Mouse (Mus musculus) testis, postnatal 10 days (tissue): ENCODE data around the gene Klc4.

Source experiments
- DNase-seq: peaks from one replicate; pipeline ENCODE4 v3.0.0; 2021; ENCODE audit warnings: low spot score

The Klc4 gene

GRCm38 (mm10) chr17:46645561-46646321, at the start of gene Klc4, which contains the start of gene Mrpl2:
Gene Klc4, minus strand, starts transcription at chr17:46646022.
Gene Mrpl2, plus strand, starts transcription at chr17:46646229.
- DNase-seq, result peak; percentile 99

- DNase-seq, result no peak
Measured at GRCm38 (mm10) chr17:46694517-46695063, 48.8 kb upstream of the Klc4 start.

GRCm38 (mm10) chr17:46691390-46691789, 45.6 kb upstream of the Klc4 start:
- no peak for DNase-seq

GRCm38 (mm10) chr17:46690665-46691064, 44.8 kb upstream of the Klc4 start:
- no peak for DNase-seq

- DNase-seq, result no peak
Measured at GRCm38 (mm10) chr17:46685913-46686312, 40.1 kb upstream of the Klc4 start.

GRCm38 (mm10) chr17:46682654-46683389, 37.0 kb upstream of the Klc4 start:
- DNase-seq, result no peak

- DNase-seq, result no peak
Measured at GRCm38 (mm10) chr17:46681466-46682118, 35.8 kb upstream of the Klc4 start.

- DNase-seq, result peak; percentile 99
Measured at GRCm38 (mm10) chr17:46680760-46681373, 35.0 kb upstream of the Klc4 start, which contains the start of gene Klhdc3. Gene Klhdc3, minus strand, starts transcription at chr17:46680914.

- peak; percentile 84 for DNase-seq
Measured at GRCm38 (mm10) chr17:46679843-46680759, 34.3 kb upstream of the Klc4 start.

- no peak for DNase-seq
Measured at GRCm38 (mm10) chr17:46678911-46679310, 33.1 kb upstream of the Klc4 start.

- DNase-seq, result no peak
Measured at GRCm38 (mm10) chr17:46678416-46678815, 32.6 kb upstream of the Klc4 start, which contains the start of gene Mea1. Gene Mea1, plus strand, starts transcription at chr17:46678793.

- DNase-seq, result peak; percentile 58
Measured at GRCm38 (mm10) chr17:46674530-46675283, 28.9 kb upstream of the Klc4 start.

GRCm38 (mm10) chr17:46673850-46674529, 28.2 kb upstream of the Klc4 start, which contains the start of gene Rrp36:
Gene Rrp36, minus strand, starts transcription at chr17:46674352.
- DNase-seq, result peak; percentile 88

- peak; percentile 38 for DNase-seq
Measured at GRCm38 (mm10) chr17:46669911-46670310, 24.1 kb upstream of the Klc4 start.

- DNase-seq, result peak; percentile 44
Measured at GRCm38 (mm10) chr17:46667712-46668111, 21.9 kb upstream of the Klc4 start.

GRCm38 (mm10) chr17:46662730-46663129, 16.9 kb upstream of the Klc4 start:
- no peak for DNase-seq

GRCm38 (mm10) chr17:46661981-46662380, 16.2 kb upstream of the Klc4 start:
- no peak for DNase-seq

- DNase-seq, result no peak
Measured at GRCm38 (mm10) chr17:46661351-46661750, 15.5 kb upstream of the Klc4 start.

- DNase-seq, result no peak
Measured at GRCm38 (mm10) chr17:46656054-46656453, 10.2 kb upstream of the Klc4 start.
